9 mouse cellular contexts compared by ENCODE assay signal in genomic region chr10:24222911-24223310, GRCm38 (mm10). TPM values are rescaled to one million over a fixed set of nuclear protein-coding genes. Genes with fewer than 3 reads are reported as not detected.
DNase-seq lines count a peak whose midpoint lies in the region; ATAC-seq and TF ChIP-seq lines count a peak whose summit lies in the region.
"Had no signal": no experiment of that assay in that cellular context is flagged by ENCODE, and none has a peak within 500 bp of the region (broad histone marks: within the 10 kb centered on the region; RNA-seq: fewer than 3 reads in every experiment).

No protein-coding gene starts in this region.

- peak overlapping the region; percentile 47 for H3K4me3 ChIP-seq in lung, embryonic 15.5 days
- no peak overlapping the region for H3K4me3 ChIP-seq in lung, adult 2 months (replicated peaks; ENCODE audit: extremely low read depth, low read depth, low read length)
- H3K4me3 ChIP-seq in forebrain, embryonic 14.5 days (ENCODE audit: low read depth, low read length): peak overlapping the region; percentile 43
- H3K4me3 ChIP-seq in limb, embryonic 14.5 days (replicated peaks; ENCODE audit: low read length): peak overlapping the region; percentile 52
- H3K4me3 ChIP-seq in stomach, embryonic 14.5 days (ENCODE audit: low read depth, low read length): peak overlapping the region; percentile 44

- H3K27ac ChIP-seq in lung, embryonic 15.5 days: no peak overlapping the region
- no peak overlapping the region for H3K27ac ChIP-seq in forebrain, embryonic 14.5 days (ENCODE audit: low read depth, low read length)
- H3K27ac ChIP-seq in limb, embryonic 14.5 days (replicated peaks; ENCODE audit: low read depth, low read length): no peak overlapping the region
- no peak overlapping the region for H3K27ac ChIP-seq in stomach, embryonic 14.5 days (ENCODE audit: low read length)

- DNase-seq in lung, adult 2 months: no peak
- DNase-seq in forebrain, embryonic 14.5 days (ENCODE audit: low spot score): no peak
- DNase-seq in limb, embryonic 14.5 days (ENCODE audit: low spot score): no peak
- DNase-seq in urinary bladder, postnatal 36 days (ENCODE audit: low spot score in 2 of 2): no peak
- no peak for DNase-seq in cerebellum, postnatal 14 days
- no peak for DNase-seq in right cerebral cortex, adult 2 months (ENCODE audit: low spot score in 2 of 2)
- DNase-seq: cerebellum, adult 9-11 months had no signal

- 19% methylated on average over 6 of the region's 6 CpGs for WGBS in lung, embryonic 15.5 days
- 18% methylated on average over 6 of the region's 6 CpGs for WGBS in lung, adult 2 months
- 7% methylated on average over 6 of the region's 6 CpGs for WGBS in forebrain, embryonic 14.5 days
- WGBS in limb, embryonic 14.5 days: 20% methylated on average over 6 of the region's 6 CpGs
- 19% methylated on average over 6 of the region's 6 CpGs for WGBS in stomach, embryonic 14.5 days

- no peaks in the 10 kb centered on the region for H3K9me3 ChIP-seq in lung, embryonic 15.5 days
- no peaks in the 10 kb centered on the region for H3K9me3 ChIP-seq in forebrain, embryonic 14.5 days (replicated peaks; ENCODE audit: control insufficient read depth, low read length)
- no peaks in the 10 kb centered on the region for H3K9me3 ChIP-seq in limb, embryonic 14.5 days (ENCODE audit: control insufficient read depth, low read length)
- H3K9me3 ChIP-seq in stomach, embryonic 14.5 days (ENCODE audit: control insufficient read depth, low read depth, low read length): no peaks in the 10 kb centered on the region

- TF ChIP-seq POLR2A in lung, adult 2 months (IDR thresholded peaks at IDR 0.05; ENCODE audit: borderline replicate concordance, extremely low read depth, low read depth, low read length): no peak
- no peak for TF ChIP-seq POLR2A in limb, embryonic 14.5 days (IDR thresholded peaks at IDR 0.05; ENCODE audit: borderline replicate concordance, extremely low read depth, insufficient read depth, insufficient read length)

- no peak for ATAC-seq in lung, embryonic 15.5 days (ENCODE audit: borderline replicate concordance, extremely low read depth, low FRiP score, low TSS enrichment)
- peak; percentile 37 for ATAC-seq in forebrain, embryonic 14.5 days
- ATAC-seq in limb, embryonic 14.5 days (ENCODE audit: low FRiP score, low read depth): no peak
- peak; percentile 18; the same call in 1 of the 2 replicates for ATAC-seq in stomach, embryonic 14.5 days (ENCODE audit: insufficient number of reproducible peaks, insufficient read depth, low FRiP score, low read depth)

- no peak overlapping the region for H3K9ac ChIP-seq in lung, embryonic 15.5 days
- H3K9ac ChIP-seq in forebrain, embryonic 14.5 days (ENCODE audit: low read length): peak overlapping the region; percentile 56
- peak overlapping the region; percentile 56 for H3K9ac ChIP-seq in limb, embryonic 14.5 days (ENCODE audit: low read depth, low read length, severe bottlenecking)
- H3K9ac ChIP-seq in stomach, embryonic 14.5 days (replicated peaks; ENCODE audit: low read depth, low read length): no peak overlapping the region

- peak overlapping the region; percentile 91 for H3K4me2 ChIP-seq in lung, embryonic 15.5 days
- H3K4me2 ChIP-seq in forebrain, embryonic 14.5 days (ENCODE audit: low read length): peak overlapping the region; percentile 87
- H3K4me2 ChIP-seq in limb, embryonic 14.5 days (replicated peaks; ENCODE audit: low read depth, low read length, severe bottlenecking): peak overlapping the region; percentile 95
- H3K4me2 ChIP-seq in stomach, embryonic 14.5 days (replicated peaks; ENCODE audit: low read depth, low read length): peak overlapping the region; percentile 94

- peaks cover 34% of the 10 kb centered on the region for H3K27me3 ChIP-seq in lung, embryonic 15.5 days
- H3K27me3 ChIP-seq in forebrain, embryonic 14.5 days (replicated peaks; ENCODE audit: control insufficient read depth, insufficient read depth, low read length): peaks cover 26% of the 10 kb centered on the region
- H3K27me3 ChIP-seq in limb, embryonic 14.5 days (ENCODE audit: control insufficient read depth, insufficient read depth, low read length): peaks cover 30% of the 10 kb centered on the region; the same call in 1 of the 2 replicates
- peaks cover 3% of the 10 kb centered on the region; the same call in 1 of the 2 replicates for H3K27me3 ChIP-seq in stomach, embryonic 14.5 days (ENCODE audit: control insufficient read depth, insufficient read depth, low read length)

- TF ChIP-seq CTCF in lung, adult 2 months (IDR thresholded peaks at IDR 0.05; ENCODE audit: insufficient read depth, low read length): no peak

- peaks cover 20% of the 10 kb centered on the region; the same call in 1 of the 2 replicates for H3K4me1 ChIP-seq in lung, embryonic 15.5 days
- peaks cover 2% of the 10 kb centered on the region; the same call in 1 of the 2 replicates for H3K4me1 ChIP-seq in lung, adult 2 months (ENCODE audit: control insufficient read depth, insufficient read depth, low read length)
- peaks cover 6% of the 10 kb centered on the region for H3K4me1 ChIP-seq in forebrain, embryonic 14.5 days (ENCODE audit: control insufficient read depth, insufficient read depth, low read length)
- H3K4me1 ChIP-seq in limb, embryonic 14.5 days (ENCODE audit: control insufficient read depth, insufficient read depth, low read length): peaks cover 7% of the 10 kb centered on the region
- peaks cover 5% of the 10 kb centered on the region; the same call in 1 of the 2 replicates for H3K4me1 ChIP-seq in stomach, embryonic 14.5 days (ENCODE audit: control insufficient read depth, insufficient read depth, low read length)

- H3K36me3 ChIP-seq in lung, embryonic 15.5 days: no peaks in the 10 kb centered on the region
- H3K36me3 ChIP-seq in forebrain, embryonic 14.5 days (ENCODE audit: control insufficient read depth, insufficient read depth, low read length): no peaks in the 10 kb centered on the region
- no peaks in the 10 kb centered on the region for H3K36me3 ChIP-seq in limb, embryonic 14.5 days (ENCODE audit: control insufficient read depth, insufficient read depth, low read length)
- H3K36me3 ChIP-seq in stomach, embryonic 14.5 days (ENCODE audit: control insufficient read depth, insufficient read depth, low read length): no peaks in the 10 kb centered on the region

RNA-seq across cellular contexts. Expression of gene Moxd1, which starts 0.4 kb away (rescaled TPM):
- polyA plus RNA-seq in lung, embryonic 15.5 days (2015; fragmentation: Nextera tagmentation; extraction: Ambion mirVana): 6.6 and 6.7 TPM in 2 replicates
- polyA plus RNA-seq in lung, adult 2 months (2012; rRNA removed): 1.3 and 1.9 TPM in 2 replicates
- polyA plus RNA-seq in forebrain, embryonic 14.5 days (2014; fragmentation: Nextera tagmentation; extraction: Ambion mirVana): 1.7 and 2.1 TPM in 2 replicates
- 34.5 and 34.9 TPM in 2 replicates for polyA plus RNA-seq in limb, embryonic 14.5 days (2012; rRNA removed)
- polyA plus RNA-seq in limb, embryonic 14.5 days (2014; fragmentation: Nextera tagmentation; extraction: Ambion mirVana): 24.2 and 25.5 TPM in 2 replicates
- 11.2 and 16.1 TPM in 2 replicates for polyA plus RNA-seq in stomach, embryonic 14.5 days (2014; fragmentation: Nextera tagmentation; extraction: Ambion mirVana)

Comparison
In these comparisons a context has a peak if more than half of its experiments do, and no peak if none do; other contexts are left out.
1. ATAC-seq: peak in forebrain, embryonic 14.5 days (single experiment) and stomach, embryonic 14.5 days (single experiment); none in lung, embryonic 15.5 days (single experiment) and limb, embryonic 14.5 days (single experiment).
2. H3K9ac ChIP-seq: peak in forebrain, embryonic 14.5 days (single experiment) and limb, embryonic 14.5 days (single experiment); none in lung, embryonic 15.5 days (single experiment) and stomach, embryonic 14.5 days (single experiment).
3. Peak in every context shown above with its lines, with median percentiles within 50 percentile points of each other: H3K4me2 ChIP-seq.